Mouse (Mus musculus): ENCODE measurements at regions not wholly inside any gene's neighbourhood (a gene's known extent, or its start where the extent isn't known, plus 50 kb on each side); places are given as distances from the start of the nearest gene placed in this dataset.

DNA sequence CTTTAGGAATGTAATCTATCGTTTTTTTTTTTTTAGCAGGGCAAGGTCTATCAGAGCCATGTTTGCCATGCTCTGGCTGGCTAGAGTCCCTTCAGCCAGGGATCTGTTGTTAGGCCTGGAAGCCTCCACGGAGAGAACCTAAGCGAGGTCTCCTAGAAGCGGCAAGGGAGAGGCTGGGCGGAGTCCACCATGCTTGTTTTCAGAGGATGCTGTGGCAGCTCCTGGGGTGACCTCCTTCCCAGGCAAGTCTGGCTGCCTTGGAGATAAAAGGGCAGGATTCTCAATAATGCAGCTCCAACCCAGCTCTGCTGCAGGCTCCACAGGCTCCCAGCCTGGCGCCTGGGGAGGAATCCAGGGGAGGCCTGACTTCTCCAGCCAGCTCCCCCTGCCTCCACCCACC lies 86.2 kb upstream of the Csf3r start:
- DNase-seq (ENCODE audit: low read depth) = no peak

DNA sequence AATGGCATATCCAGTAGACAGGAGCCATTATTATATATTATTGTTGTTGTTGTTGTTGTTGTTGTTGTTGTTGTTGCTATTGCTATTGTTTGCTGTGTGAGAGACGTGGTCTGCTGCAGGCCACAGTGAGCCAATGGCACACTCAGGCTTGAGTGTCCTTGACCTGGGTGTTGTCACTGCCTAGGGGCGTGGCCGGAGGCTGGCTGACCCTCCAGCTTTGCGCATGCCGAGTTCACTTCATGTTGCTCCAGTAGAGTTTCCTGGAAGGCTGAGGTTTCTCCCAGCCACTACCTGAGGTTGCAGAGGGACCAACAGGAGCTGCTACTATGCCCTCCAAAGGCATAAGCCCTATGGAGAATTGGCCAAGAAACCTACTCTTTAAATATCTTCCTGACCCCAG lies 83.1 kb upstream of the Csf3r start:
- no peak for DNase-seq (ENCODE audit: low read depth)

DNA sequence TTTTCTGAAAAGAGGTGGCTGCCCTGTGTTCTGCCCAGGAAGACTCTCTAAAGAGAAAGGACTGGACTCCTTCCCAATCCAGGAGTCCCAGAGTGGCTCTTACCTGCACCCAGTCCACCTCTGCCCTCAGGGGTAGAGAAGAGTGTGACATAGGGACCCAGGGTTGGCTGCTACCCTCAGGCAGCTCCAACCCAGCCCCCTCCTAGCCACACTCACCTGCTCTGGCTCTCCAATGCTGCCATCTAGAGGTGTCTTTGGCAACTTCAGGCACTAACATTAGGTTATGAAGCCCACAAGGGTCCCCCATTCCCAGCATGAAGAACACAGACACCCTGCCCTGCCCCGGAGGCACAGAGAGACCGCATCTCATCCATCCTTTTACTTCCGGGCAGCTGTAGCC lies 82.4 kb upstream of the Csf3r start:
- no peak for DNase-seq (ENCODE audit: low read depth)

DNA sequence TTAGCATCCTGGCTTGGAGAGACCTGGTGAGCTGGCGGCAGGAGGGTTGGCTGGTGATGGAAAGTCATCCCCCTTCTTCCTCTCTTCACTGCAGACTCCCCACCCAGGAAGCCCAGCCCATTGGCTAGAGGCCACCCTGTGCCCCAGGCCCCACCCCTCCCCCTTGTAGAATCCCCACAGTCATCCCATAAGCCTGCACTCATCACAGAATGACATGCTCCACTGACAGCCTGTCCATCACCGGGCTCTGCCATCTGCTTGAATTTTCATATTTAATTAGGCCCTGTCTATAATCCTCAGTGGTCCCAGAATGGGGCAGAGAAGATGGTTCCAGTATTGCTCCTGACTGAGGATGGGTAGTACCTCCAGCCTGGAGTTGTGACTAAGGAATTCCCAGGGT lies 79.3 kb upstream of the Csf3r start:
- no peak for DNase-seq (ENCODE audit: low read depth)

DNA sequence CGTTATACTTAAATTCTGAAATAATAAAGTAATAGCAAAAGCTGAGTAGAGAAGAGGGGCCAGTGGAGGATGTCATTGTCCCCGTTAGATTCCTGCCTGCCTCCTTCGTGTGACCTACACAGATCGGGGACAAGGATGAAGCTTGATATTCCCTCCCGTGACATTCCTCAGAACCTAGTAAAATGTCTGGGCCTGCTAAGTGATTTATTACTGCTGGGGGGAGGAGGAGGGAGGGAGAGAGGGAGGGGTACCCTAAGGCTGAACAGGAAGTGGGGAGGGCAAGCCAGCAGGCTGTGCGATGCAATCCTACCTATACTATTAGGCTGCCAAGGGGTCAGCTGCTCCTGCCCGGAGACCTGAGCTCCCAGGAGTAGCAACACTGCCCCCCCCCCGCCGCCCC lies 64.9 kb upstream of the Csf3r start:
- no peak for DNase-seq (ENCODE audit: low read depth)

DNA sequence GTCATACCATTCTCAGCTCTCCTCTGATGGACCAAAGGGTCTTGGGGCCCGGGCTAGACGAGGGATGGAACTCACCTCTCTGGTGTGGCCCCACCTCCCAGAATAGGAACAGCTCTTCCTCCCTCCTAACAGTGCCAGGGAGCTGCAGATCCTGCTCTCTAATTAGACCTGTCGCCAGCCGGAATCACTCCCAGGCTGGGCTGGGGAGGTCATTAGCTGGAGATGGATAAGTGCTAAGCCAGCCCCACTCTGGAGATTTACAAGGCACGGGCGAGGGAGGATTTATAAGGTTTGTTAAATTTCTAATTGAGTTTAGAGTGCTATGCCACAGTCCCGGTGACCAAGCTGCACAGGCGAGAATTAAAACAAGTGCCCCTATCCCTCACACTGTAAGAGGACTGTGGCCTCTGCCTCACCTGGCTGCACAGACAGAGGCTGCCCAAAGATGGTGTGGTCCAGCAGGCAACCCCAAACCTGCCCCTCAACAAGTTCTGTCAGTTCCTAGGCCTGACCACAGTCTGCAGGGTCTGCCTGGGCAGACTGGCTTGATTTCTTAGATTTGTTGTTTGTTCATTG lies 63.6 kb upstream of the Csf3r start:
- no peak for DNase-seq (ENCODE audit: low read depth)

DNA sequence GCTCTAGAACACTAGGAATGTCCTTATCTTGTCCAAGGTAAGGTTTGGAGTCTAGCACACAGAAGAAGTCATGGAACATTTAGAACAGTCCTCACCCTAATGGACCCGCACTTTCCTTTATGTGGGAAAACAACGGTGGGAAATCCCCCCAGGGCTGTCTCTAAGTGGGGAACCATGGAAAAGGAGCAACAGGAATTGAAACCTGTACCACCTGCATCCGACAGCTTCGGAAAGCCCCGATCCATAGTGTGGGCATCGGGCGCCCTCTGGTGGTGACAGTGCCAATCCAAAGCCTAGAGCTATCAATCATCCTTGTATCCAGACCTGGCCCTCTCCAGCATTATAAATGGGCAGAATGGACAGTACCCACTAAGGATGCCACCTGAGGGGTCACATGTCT lies 61.7 kb upstream of the Csf3r start:
- peak; percentile 4 for DNase-seq (ENCODE audit: low read depth)

Data from fibroblast of lung, adult 2 months (primary cell).